Mouse (Mus musculus) liver, postnatal 0 days (tissue): ENCODE measurements around the gene Rnf187. TPM values are rescaled to one million over a fixed set of nuclear protein-coding genes. Genes with fewer than 3 reads are reported as not detected.
A peak's percentile ranks its signal among the peaks of the same experiment; 100 is the strongest.

Experiments used
- ATAC-seq: fragments of 200-750 bp; cut with Nextera tagmentation; 2 replicates; pipeline ENCODE4 v1.8.0; 2017; ENCODE audit warnings: mild to moderate bottlenecking, moderate library complexity
- DNase-seq: peaks from one replicate; pipeline ENCODE4 v3.0.0-alpha.2; 2016
- H3K27ac ChIP-seq: fragments of 300-500 bp; sonication (generic); 2 replicates; pipeline ENCODE4 v1.5.1; 2014; ENCODE audit warnings: antibody characterized with exemption, moderate library complexity, mild to moderate bottlenecking, low read depth
- H3K27me3 ChIP-seq: fragments of 300-500 bp; sonication (generic); 2 replicates; pipeline ENCODE4 v1.6.1; 2014; ENCODE audit warnings: low read length, control low read depth, mixed read lengths; ENCODE audit not compliant: insufficient read depth
- H3K36me3 ChIP-seq: fragments of 300-500 bp; sonication (generic); replicated peaks from 2 replicates; pipeline ENCODE4 v1.6.1; 2014; ENCODE audit warnings: mild to moderate bottlenecking, control low read depth, low read length, moderate library complexity, mixed read lengths; ENCODE audit not compliant: insufficient read depth
- H3K4me1 ChIP-seq: fragments of 300-500 bp; sonication (generic); 2 replicates; pipeline ENCODE4 v1.6.1; 2014; ENCODE audit warnings: antibody characterized with exemption, mild to moderate bottlenecking, control low read depth; ENCODE audit not compliant: insufficient read depth
- H3K4me2 ChIP-seq: fragments of 300-500 bp; sonication (generic); 2 replicates; pipeline ENCODE4 v1.6.1; 2014; ENCODE audit warnings: low read depth, mild to moderate bottlenecking, low read length, moderate library complexity, mixed read lengths
- H3K4me3 ChIP-seq: fragments of 300-500 bp; sonication (generic); 2 replicates; pipeline ENCODE4 v1.5.1; 2014; ENCODE audit warnings: low read depth, low read length
- H3K9ac ChIP-seq: fragments of 300-500 bp; sonication (generic); replicated peaks from 2 replicates; pipeline ENCODE4 v1.6.1; 2014; ENCODE audit warnings: mild to moderate bottlenecking, moderate library complexity
- H3K9me3 ChIP-seq: fragments of 300-500 bp; sonication (generic); 2 replicates; pipeline ENCODE4 v1.6.1; 2016; ENCODE audit warnings: mild to moderate bottlenecking, control low read depth, low read length, mixed read lengths
- CTCF ChIP-seq: sonication (generic); IDR thresholded peaks from 2 replicates; pipeline ENCODE4 v1.5.1; 2016; ENCODE audit warnings: antibody characterized with exemption, low read depth
- EP300 ChIP-seq: IDR thresholded peaks from 2 replicates; pipeline ENCODE4 v1.6.1; 2016; ENCODE audit warnings: antibody characterized with exemption, low read depth, mild to moderate bottlenecking
- WGBS: fragments of 180-500 bp; shearing (Covaris S2); extraction: QIAGEN DNeasy Blood & Tissue Kit; methylation state at CpG from one replicate; pipeline ENCODE4 v1.1.7; 2014; ENCODE audit not compliant: insufficient replicate concordance; 5-methylcytosine and 5-hydroxymethylcytosine counted together
- polyA plus RNA-seq: library from polyadenylated mRNA; unstranded; fragments of >200 nt; fragmentation: Nextera tagmentation; extraction: Ambion mirVana; gene quantifications from 2 replicates; pipeline ENCODE4 v1.2.1, GENCODE M21; 2015

Rnf187 gene
- polyA plus RNA-seq, 1 experiment from 2014 or later, result 85.3 TPM

- Histone ChIP-seq H3K27me3 (no peaks in the 10 kb centered on the region), H3K27ac (peak overlapping the region; percentile 86), H3K9ac (no peak overlapping the region), H3K4me1 (peaks cover 30% of the 10 kb centered on the region), H3K9me3 (no peaks in the 10 kb centered on the region), H3K36me3 (peaks cover 46% of the 10 kb centered on the region), H3K4me2 (peak overlapping the region; percentile 93), H3K4me3 (no peak overlapping the region)
- TF ChIP-seq EP300 (no peak), CTCF (peak; percentile 78)
- ATAC-seq, result peak; percentile 10
- peak; percentile 76 for DNase-seq
- WGBS, result 30% methylated on average over 14 of the region's 14 CpGs
These were observed 43.1 kb upstream of the Rnf187 start for GRCm38 (mm10) chr11:58981541-58982447.

GRCm38 (mm10) chr11:58980381-58980990 is 41.8 kb upstream of the Rnf187 start:
- TF ChIP-seq CTCF, result no peak
- TF ChIP-seq EP300, result no peak
- Histone ChIP-seq H3K27me3 (no peaks in the 10 kb centered on the region), H3K4me1 (peaks cover 33% of the 10 kb centered on the region), H3K27ac (peak overlapping the region; percentile 91), H3K9ac (peak overlapping the region; percentile 26; the same call in 1 of the 2 replicates), H3K9me3 (no peaks in the 10 kb centered on the region), H3K4me2 (peak overlapping the region; percentile 93), H3K4me3 (peak overlapping the region; percentile 83), H3K36me3 (peaks cover 33% of the 10 kb centered on the region)
- WGBS, result 60% methylated on average over 5 of the region's 5 CpGs
- ATAC-seq, result no peak
- DNase-seq, result no peak

- Histone ChIP-seq H3K9ac (peak overlapping the region; percentile 91), H3K27me3 (no peaks in the 10 kb centered on the region), H3K4me1 (peaks cover 33% of the 10 kb centered on the region), H3K4me2 (peak overlapping the region; percentile 93), H3K9me3 (no peaks in the 10 kb centered on the region), H3K27ac (peak overlapping the region; percentile 91), H3K4me3 (peak overlapping the region; percentile 83), H3K36me3 (peaks cover 26% of the 10 kb centered on the region)
- 45% methylated on average over 7 of the region's 7 CpGs for WGBS
- TF ChIP-seq EP300 (no peak), CTCF (no peak)
- ATAC-seq, result peak; percentile 75
- peak; percentile 60 for DNase-seq
These were observed 40.9 kb upstream of the Rnf187 start for GRCm38 (mm10) chr11:58979661-58980060.

- no peaks in the 10 kb centered on the region for H3K27me3 ChIP-seq
- peak overlapping the region; percentile 83 for H3K4me3 ChIP-seq
- peaks cover 33% of the 10 kb centered on the region for H3K4me1 ChIP-seq
- peak; percentile 32; the same call in 1 of the 2 replicates for TF ChIP-seq EP300
- no peak for TF ChIP-seq CTCF
- ATAC-seq (peak; percentile 53), DNase-seq (no peak)
- 21% methylated on average over 3 of the region's 3 CpGs for WGBS
- peak overlapping the region; percentile 91 for H3K9ac ChIP-seq
- H3K9me3 ChIP-seq, result no peaks in the 10 kb centered on the region
- peak overlapping the region; percentile 93 for H3K4me2 ChIP-seq
- peak overlapping the region; percentile 91 for H3K27ac ChIP-seq
- peaks cover 22% of the 10 kb centered on the region for H3K36me3 ChIP-seq
These were observed 40.5 kb upstream of the Rnf187 start for GRCm38 (mm10) chr11:58979183-58979582.

GRCm38 (mm10) chr11:58978706-58979030 is 40.0 kb upstream of the Rnf187 start:
- 1% methylated on average over 5 of the region's 5 CpGs for WGBS
- H3K4me3 ChIP-seq, result peak overlapping the region; percentile 83
- TF ChIP-seq CTCF (no peak), EP300 (no peak)
- peak overlapping the region; percentile 91 for H3K9ac ChIP-seq
- DNase-seq (no peak), ATAC-seq (peak; percentile 7; the same call in 1 of the 2 replicates)
- peak overlapping the region; percentile 91 for H3K27ac ChIP-seq
- H3K36me3 ChIP-seq, result peaks cover 17% of the 10 kb centered on the region
- H3K4me1 ChIP-seq, result peaks cover 33% of the 10 kb centered on the region
- H3K9me3 ChIP-seq, result no peaks in the 10 kb centered on the region
- H3K4me2 ChIP-seq, result peak overlapping the region; percentile 93
- H3K27me3 ChIP-seq, result no peaks in the 10 kb centered on the region
